Mouse (Mus musculus): ENCODE measurements around the gene Col26a1.

GRCm38 (mm10) chr5:136767304-136767703, 115.7 kb downstream of the Col26a1 start:
- TF ChIP-seq EP300 (IDR thresholded peaks at IDR 0.05) (no peak), CTCF (IDR thresholded peaks at IDR 0.05) (no peak)

All from lung, postnatal 0 days (tissue).